Mouse (Mus musculus) ovary, postnatal 14 days (tissue): Measurements from ENCODE around the gene Slc35f5.
A peak's percentile ranks its signal among the peaks of the same experiment; 100 is the strongest.
"Not testable (repeated sequence)": the region's sequence is repeated elsewhere in the genome, so short reads cannot be mapped to it uniquely, and the experiment has no call there.

Experiments
- DNase-seq: peaks from one replicate; pipeline ENCODE4 v3.0.0; 2022; ENCODE audit warnings: low spot score

Slc35f5 gene

DNA sequence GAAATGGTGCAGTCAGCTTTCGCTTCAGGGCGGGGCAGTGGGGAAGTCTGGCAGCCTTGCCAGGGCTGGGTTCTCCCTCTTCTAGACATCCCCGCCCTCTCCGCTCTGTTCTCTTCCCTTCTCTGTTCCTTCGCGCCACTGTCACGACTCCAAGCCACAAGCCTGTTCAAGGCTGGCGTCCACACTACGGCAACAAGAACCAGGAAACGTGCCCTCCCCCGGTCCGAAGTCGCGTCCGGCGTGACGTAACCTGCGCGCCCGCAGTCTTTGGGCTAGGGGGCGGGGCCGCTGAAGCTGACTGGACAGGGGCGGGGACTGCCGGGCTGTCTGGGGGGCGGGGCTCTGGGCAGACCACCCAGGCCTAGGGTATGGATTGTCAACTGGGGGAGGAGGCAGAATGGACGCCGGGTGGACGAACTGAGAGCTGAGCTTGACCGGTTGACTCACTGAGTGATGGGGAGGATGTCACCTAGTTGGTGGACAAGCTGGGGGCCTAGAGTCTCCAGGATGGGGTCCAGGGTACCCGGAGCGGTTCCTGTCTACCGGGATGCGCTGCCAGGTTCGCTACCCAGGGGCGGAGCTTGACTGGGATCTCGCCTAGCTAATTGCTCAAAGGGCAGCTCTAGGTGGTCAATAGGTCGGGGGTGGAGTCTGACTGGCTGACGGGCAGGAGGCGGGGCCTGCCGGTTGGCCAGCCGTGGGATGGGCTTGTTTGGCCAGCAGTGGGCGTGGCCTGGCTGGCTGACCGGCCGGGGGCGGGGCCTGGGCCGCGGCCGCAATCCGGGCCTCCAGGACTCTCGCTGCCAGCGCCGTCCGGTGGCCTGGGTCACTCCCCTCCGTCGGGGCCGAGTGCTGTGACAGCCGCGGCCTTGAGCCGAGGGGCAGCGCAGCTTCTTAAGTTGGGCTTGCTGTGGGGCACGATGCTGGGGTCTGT lies at the start of gene Slc35f5:
Gene Slc35f5 (plus strand): TSS at position 337 of the 934 bp plus-strand sequence.
- peak; percentile 97 for DNase-seq

DNA sequence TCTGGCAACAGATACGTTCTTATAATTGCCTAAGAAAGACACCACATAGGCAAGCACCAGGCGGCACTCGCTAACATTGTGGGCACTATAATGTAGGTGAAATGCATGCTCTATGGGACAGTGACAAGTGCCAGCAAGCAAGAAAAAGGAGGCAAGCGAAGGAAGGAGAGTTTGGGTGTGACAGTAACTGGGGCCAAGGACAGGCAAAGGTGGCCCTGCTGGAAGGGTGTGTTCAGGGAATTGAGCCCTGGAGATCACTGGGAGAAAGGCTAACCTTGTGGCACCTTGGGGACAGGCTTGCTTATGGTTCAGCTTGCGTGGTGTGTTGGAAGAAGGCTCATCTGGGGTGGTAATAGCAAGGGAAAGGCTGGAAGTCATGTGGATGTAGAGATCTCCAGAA lies 45.7 kb upstream of the Slc35f5 start:
- DNase-seq: no peak

DNA sequence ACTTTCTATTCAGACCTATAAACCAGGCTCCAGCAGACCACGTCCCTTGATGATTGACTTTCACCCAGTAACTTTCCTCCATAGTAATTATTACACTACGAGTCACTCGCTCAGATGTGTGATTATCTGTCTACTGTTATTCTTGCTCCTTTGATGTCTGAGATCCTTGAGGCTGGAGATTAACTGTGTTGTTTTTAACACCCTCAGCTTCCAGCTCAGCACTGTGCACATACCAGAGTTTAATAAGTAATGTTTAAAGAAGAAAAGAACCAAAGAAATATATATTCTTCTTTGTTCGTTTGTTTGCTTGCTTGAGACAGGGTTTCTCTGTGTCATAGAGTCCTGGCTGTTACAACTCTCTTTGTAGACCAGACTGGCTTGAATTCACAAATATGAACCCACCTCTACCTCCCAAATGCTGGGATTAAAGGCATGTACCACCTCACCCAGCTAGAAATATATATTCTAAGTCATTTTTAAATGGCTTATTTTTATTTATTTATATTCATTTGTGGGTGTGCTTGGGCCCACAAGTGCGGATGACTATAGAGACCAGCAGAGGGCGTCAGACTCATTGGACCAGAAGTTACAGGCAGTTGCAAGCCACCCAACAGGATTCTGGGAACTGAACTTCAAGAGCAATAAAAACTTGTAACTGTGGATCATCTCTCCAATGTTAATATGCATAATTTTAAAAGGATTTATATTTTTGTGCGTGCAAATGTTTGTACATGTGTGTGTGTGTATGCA lies 43.3 kb upstream of the Slc35f5 start:
- no peak for DNase-seq

DNA sequence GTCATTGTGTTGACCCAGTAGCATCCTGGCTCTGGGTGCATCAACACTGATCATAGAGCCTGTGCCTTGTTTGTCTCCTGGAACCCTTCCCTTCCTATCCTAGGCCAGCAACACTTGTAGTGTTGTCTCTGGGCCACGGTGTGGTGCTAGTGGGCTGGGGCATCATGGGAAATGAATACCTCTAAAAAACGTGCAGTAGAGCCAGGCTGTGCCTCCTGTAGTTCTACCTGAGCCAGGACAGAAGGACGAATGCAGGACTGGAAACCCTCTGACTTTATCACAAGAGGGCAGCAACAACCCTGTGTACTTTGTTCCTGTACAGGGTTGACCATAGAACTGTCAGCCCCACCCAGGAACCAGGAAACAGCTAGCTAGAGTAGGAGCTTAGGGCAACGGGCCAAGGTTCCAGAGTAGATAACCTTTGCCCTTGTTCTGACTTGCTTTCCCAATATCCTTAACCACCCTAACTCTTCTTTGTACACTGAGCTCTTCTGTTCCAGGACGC lies 41.2 kb upstream of the Slc35f5 start:
- peak; percentile 14 for DNase-seq

DNA sequence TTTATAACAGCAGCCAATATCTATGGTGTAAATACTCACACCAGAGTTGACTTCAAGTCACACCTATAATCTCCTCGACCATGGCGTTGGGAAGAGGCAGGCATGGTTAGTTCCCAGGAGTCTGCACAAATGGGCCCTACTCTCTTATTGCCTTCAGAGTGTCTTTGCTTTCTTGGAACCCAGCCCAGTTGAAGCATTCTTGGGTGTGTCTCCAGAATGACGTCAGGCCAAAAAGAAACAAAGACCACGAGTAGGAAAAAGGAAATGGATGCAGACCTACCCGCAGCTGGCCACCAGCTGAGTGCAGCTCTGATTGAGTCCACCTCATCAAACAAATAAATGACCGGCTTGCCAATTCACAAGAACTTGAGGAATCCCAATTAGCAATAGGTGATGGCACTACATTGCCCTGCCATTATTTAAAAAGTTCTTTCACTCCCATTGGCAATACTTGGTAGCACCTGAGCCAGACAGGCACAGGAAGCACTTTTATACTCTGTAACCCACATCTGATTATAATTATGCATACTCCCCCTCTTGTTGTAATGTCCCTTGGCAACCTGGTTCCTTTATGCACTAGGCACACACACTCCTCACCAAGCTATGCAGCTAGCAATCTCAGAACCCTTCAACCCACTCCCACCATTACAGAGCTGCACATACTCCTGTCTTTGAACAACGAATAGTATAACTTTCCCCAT lies 34.3 kb upstream of the Slc35f5 start:
- no peak for DNase-seq

DNA sequence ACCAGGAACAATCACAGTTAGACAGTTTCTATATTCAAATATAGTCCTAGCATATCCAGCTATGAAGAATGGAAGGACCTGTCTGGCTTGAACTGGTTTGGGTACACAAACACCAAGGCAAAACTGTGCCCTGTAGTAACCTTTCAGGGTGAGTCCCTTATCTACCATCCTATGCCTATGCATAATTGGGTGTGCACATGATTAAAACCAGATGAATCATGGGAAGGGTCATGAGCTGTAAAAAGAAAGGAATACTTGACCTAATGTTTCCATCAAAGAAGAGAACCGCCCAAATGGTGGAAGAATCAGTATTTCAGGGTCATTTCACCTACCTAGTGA lies 33.8 kb upstream of the Slc35f5 start:
- no peak for DNase-seq

DNA sequence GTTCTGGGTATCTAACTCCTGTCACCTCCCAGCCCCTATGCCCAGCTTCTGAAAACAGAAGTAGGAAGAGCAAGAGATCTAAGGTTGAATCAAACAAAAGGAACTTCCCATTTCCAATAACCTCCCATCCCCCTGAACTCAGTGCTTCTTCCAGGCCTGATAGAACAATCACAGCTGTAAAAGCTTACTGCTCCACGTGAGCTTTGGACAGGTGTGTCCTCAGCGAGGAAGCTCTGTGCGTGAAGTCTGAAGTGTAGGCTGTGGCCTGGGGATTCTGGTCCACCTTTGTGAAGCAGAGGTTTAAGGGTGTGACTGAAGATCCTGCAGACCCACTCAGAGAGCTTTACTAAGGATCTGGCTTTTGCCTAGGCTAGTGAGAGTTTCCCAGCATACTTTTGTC lies 33.0 kb upstream of the Slc35f5 start:
- DNase-seq: no peak

DNA sequence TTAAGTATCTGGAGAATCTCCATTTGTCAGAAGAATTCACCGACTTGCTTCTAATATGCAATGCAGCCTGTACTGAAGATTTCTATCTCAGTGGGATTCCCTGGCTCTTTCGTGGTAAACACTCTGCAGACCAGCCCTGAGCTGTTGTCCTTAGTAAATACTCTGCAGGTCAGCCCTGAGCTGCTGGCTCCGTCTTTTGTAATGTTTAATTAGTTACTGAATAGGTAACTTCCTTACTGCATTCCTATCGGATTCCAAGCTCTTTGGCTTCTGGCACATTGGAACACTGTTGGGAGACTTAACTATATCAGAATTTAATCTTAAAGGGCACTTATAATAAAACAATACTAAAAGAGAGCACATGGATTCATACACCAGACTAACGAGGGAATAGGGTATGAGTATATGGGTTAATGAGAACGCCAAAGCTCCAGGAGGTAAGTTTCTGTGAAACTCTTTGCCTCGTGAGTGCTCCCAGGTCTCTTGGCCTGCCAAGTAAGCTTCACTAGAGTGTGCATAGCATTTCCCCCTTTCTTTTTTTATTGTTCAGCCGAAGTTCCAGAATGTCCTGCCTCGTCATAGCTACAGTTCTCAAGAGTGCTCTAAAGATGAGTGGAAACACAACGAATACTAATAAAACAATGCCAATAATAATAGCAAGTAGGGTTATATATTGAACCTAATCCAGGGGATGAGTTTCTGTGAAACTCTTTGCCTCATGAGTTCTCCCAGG lies 27.0 kb upstream of the Slc35f5 start:
- DNase-seq: not testable (repeated sequence)

DNA sequence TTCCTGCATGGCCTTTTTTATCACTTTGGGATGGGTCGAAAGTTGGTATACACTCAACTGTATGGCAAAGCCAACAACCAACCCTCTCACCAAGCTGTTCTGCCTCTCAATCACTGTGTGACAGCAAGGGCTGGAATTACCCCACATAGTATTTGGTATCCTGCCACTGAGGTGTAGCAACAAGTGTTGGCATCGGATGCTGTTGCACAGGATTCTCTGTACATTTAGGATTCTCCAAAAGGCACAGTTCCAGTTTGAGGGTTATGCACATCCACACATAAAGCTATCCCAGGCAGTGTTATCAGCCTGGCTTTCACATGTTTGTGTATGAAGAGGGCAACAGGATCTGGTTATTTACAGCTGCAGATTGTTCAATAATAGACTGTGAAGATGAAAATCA lies 23.3 kb upstream of the Slc35f5 start:
- DNase-seq: no peak

DNA sequence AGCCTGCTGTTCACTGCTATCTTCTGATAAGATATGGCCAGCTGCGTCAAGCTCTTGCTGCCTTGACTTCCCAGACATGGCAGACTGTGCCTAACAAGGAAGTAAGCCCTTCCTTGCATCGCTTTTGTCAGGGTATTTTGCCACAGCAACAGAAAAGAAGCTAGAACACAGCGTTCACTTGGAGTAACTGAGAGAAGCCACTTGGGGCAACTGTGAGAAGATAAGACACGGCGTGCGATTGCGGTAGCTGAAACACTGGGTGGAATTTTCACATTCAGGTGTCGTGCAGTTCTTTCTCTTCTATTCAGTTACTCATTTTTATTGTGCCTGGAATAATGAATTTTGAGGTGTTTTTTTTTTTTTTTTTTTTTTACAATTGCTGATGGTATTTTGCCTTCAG lies 22.6 kb upstream of the Slc35f5 start:
- no peak for DNase-seq

DNA sequence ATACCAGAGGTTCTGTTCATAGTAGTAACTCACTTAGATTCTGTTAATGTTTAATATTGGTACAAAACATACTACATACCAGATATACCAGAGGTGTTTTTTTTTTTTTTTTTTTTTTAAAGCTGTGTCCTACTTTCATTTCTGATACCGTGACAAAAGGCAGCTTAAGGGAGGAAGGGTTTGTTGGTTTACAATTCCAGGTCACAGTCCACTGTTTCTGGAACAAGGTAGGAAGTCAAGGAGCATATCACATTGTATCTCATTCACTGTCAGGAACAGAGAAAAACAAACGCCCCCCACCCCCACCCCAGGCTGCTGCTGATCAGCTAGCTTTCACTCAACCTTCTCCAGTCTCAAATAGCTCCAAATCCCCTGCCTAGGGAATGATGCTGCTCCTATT lies 21.1 kb upstream of the Slc35f5 start:
- no peak for DNase-seq

DNA sequence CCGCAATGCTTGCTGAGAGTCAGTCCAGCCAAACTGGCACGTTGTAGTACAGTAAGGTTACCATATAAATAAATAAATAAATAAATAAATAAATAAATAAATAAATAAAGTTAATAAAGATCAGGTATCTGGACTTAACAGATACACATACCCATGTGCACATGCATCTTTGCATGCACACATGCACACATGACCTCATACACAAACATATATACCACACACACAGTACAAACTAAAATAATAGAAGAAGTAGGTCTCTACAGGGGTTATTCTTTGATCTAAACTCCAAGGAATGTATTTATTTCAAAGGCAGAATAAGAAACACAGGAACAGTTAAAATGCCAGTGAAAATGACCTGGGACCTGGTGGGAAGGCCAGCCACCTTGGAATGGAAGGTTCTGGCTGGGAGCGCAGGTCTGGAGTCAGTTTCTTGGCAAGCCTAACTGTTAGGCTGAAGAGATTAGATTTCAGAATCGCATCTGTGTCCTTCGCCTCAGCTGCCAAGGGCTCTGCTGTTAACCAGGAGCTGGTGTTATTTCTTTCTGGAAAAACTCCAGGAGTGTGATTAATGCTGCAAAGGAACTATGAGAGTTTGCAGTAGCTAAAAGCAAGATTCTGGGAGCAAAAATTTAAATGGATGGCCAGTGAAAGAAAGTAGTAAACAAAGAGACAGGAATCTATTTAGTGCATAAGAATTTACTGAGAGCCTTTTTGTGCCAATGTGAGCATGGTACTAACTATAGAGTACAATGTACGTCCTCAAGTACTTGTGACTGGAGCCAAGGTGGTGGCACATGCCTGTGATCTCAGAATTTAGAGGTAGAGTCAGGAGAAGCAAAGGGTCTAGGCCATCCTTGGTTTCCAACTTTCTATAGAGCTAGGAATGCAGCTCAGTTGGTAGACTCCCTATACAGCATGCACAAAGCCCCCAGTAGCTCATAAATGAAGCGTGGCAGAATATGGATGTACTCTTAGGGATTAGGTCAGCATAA lies 18.1 kb upstream of the Slc35f5 start:
- DNase-seq: peak; percentile 31

DNA sequence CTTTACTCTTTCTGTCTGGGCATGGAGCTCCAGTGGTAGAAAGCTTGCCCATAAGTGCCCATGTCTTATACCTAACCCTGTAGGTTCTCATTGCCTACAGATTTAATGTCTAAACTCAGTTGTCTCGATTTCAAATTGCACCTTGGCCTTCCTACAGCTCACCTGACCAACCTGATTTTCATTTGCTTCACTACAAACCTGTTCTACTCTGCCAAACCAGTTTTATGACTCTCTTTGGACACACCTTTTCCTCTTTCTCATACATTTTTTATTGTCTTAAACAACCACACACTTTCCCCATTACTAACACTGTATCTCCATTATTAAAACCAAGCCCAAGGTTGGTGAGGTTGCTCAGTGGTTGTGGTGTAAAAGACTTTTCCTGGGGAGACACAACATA lies 10.5 kb upstream of the Slc35f5 start:
- no peak for DNase-seq

DNA sequence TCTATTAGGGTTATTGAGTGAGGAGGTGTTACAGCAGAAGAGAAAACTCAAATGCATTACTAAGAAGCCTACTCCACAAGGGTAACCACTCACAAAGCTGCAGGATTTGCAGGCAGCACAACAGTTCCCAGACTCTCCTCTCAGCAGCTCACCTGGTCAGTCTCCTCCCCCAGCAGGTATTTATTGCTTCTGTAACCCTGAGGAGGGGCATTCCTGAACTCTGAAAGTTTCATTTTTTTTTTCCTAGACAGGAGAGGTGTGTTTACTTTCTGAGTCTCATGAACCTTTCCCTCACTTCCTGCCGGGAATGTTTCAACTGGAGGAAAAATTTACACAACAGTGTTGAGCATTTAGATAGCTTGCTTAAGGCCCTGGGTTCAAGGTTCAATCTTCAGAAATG lies 10.0 kb upstream of the Slc35f5 start:
- no peak for DNase-seq

DNA sequence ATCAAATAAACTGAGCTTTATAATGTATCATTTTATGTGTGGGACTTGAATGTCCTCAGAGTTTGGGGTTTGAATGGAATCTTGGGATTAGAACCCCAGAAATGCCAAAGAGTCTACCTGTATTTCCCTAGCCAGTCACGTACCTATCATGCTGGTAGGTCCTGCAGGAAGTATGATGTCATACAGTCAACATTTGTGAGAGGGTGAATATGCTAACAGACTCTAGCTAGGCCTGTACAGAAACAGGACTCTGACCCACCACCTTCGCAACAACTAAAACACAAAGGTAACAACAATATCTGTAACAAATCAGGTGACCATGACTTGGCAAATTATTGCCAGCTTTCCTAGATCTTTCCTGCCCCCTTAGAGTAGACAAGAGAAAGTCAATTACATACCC lies 8.8 kb upstream of the Slc35f5 start:
- no peak for DNase-seq

DNA sequence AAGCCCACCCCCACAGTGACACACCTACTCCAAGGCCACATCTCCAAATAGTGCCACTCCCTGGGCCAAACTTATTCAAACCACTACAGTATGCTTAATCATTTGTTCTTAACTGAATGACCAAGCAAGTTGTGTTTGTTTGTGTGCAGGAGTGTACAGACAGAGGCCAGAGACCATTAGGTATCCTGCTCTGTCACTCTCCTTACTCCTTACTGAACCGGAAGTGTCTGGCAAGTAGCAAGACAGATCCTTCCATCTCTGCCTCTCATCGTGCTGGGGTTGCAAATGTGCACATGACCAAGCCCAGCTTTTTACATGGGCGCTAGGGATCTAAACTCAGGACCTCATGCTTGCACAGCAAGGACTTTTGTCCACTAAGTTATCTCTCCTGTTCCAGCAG lies 1.1 kb upstream of the Slc35f5 start:
- no peak for DNase-seq

DNA sequence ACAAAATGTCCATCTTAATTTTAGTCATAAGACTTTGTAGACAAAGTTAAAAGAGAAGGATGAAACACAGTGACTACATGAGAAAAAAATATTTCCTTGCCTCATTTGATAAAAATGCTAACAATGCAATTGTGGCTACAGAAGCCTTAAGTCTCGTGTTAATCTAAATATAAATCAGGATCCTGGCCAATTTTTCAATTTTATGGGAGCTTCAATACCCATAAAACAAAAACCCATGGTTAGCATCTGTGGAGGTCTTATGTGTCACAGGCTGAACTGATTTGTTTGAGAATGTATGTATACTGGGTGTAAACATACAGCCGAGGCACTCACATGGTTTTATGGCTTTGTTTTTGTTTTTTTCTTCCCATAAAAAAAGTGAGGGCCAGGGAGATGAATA lies 674 bp upstream of the Slc35f5 start:
- DNase-seq: no peak

DNA sequence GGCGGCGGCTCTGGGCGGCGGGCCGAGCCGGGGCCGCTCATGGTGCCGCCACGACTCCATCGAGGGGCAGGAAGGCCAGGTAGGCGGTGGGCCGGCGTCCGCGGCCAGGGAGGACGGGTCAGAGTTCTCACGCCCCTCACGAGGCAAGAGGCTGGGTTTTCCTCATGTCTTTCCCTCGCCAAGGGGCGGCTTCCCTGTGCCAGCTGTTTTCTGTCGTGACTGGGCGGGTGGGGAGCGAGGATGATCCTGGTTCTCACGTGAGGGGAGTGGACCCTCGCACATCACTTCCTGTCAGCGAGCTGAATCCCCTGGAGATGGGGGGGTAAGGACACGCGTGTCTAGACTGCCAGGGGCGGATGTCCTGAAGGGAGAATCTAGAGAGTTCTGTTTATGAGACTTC lies 811 bp downstream of the Slc35f5 start:
- peak; percentile 46 for DNase-seq

DNA sequence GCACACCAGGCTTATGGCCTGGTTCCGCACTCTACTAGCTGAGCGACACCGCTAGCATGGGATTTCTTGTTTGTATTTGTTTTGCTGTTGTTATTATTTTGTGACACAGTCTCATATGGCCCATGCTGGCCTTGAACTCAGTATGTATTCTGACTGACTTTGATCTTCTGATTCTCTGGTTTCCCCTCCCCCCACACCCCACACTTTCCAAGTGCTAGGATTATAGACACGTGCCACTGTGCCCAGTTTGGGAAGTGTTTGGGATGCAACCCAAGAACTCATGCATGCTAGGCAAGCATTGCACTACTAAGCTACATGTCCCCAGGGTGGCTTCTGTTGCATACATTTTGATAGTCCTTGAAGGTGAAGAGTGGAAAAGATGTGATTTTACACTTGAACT lies 1.4 kb downstream of the Slc35f5 start:
- DNase-seq: no peak

DNA sequence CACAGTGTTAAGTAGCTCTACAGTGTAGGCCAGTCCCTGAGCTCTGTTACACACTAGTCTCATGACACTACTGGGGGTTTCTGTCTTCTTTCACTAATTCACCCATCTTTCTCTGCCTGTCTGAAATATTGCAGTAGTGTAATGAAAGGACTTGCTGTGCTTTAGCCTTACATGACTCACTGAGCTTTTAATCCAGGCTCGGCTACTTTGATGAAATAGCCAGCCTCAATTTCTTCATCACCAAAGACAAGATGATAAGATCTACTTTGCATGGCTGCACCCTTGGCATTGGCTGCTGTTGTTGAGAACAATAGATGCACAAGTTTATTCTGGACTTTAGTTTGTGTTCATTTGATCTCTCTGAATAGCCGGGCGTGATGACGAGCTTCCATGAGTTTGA lies 7.7 kb downstream of the Slc35f5 start:
- no peak for DNase-seq

DNA sequence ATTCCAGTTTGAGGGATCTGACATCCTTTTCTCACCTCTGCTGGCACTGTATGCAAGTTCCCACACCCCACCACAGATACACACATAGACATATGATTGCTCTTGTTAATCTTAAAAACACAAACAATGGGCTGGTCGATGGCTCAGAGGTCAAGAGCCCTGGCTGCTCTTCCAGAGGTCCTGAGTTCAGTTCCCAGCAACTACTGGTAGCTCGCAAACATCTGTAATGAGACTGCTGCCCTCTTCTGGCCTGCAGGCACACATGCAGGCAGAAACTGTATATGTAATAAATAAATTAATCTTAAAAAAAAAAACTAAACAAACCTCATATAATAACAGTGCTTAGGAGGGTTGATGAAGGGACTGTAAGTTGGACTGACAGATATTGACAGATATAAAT lies 13.8 kb downstream of the Slc35f5 start:
- DNase-seq: no peak
